Mouse (Mus musculus) c-Kit-negative CD71-positive TER-119-positive erythroid progenitor cells, embryonic 14.5 days (primary cell): ENCODE measurements around the gene Mpp2.

Experiments used
- DNase-seq: peaks from one replicate; pipeline ENCODE4 v3.0.0-alpha.2; 2013; ENCODE audit warnings: low read depth, low spot score

Gene Mpp2

GRCm38 (mm10) chr11:102087931-102088898 lies at the start of gene Mpp2:
Gene Mpp2 (minus strand): TSS chr11:102088515.
- peak; percentile 86 for DNase-seq

GRCm38 (mm10) chr11:102137625-102138446 lies 49.5 kb upstream of the Mpp2 start:
- DNase-seq = no peak

GRCm38 (mm10) chr11:102134516-102134915 lies 46.2 kb upstream of the Mpp2 start:
- no peak for DNase-seq

- peak; percentile 46 for DNase-seq
Measured at GRCm38 (mm10) chr11:102117386-102117785, 29.1 kb upstream of the Mpp2 start.

- DNase-seq = no peak
Measured at GRCm38 (mm10) chr11:102116241-102116640, 27.9 kb upstream of the Mpp2 start.

- no peak for DNase-seq
Measured at GRCm38 (mm10) chr11:102111576-102111975, 23.3 kb upstream of the Mpp2 start.

GRCm38 (mm10) chr11:102107732-102108131 lies 19.4 kb upstream of the Mpp2 start, which contains the start of gene Pyy:
Gene Pyy (minus strand): TSS chr11:102107832.
- no peak for DNase-seq

- DNase-seq = no peak
Measured at GRCm38 (mm10) chr11:102106911-102107310, 18.6 kb upstream of the Mpp2 start.

- DNase-seq = peak; percentile 50
Measured at GRCm38 (mm10) chr11:102102485-102103258, 14.4 kb upstream of the Mpp2 start.

GRCm38 (mm10) chr11:102101219-102101618 lies 12.9 kb upstream of the Mpp2 start, which contains the start of gene Ppy:
Gene Ppy (minus strand): TSS chr11:102101319.
- DNase-seq = no peak

GRCm38 (mm10) chr11:102096887-102097391 lies 8.6 kb upstream of the Mpp2 start:
- DNase-seq = peak; percentile 76

GRCm38 (mm10) chr11:102096446-102096845 lies 8.1 kb upstream of the Mpp2 start:
- DNase-seq = no peak

GRCm38 (mm10) chr11:102095676-102096075 lies 7.4 kb upstream of the Mpp2 start:
- no peak for DNase-seq

- DNase-seq = peak; percentile 81
Measured at GRCm38 (mm10) chr11:102089088-102089808, 933 bp upstream of the Mpp2 start.

GRCm38 (mm10) chr11:102087081-102087751 lies 1.1 kb downstream of the Mpp2 start:
- peak; percentile 57 for DNase-seq

- no peak for DNase-seq
Measured at GRCm38 (mm10) chr11:102086331-102086730, 2.0 kb downstream of the Mpp2 start.

GRCm38 (mm10) chr11:102084159-102084558 lies 4.2 kb downstream of the Mpp2 start:
- no peak for DNase-seq

- no peak for DNase-seq
Measured at GRCm38 (mm10) chr11:102083193-102083592, 5.1 kb downstream of the Mpp2 start.

GRCm38 (mm10) chr11:102082322-102082721 lies 6.0 kb downstream of the Mpp2 start:
- DNase-seq = no peak

- no peak for DNase-seq
Measured at GRCm38 (mm10) chr11:102073722-102074121, 14.6 kb downstream of the Mpp2 start.
